ENCODE assay signal across 9 mouse cellular contexts in the genomic region with DNA sequence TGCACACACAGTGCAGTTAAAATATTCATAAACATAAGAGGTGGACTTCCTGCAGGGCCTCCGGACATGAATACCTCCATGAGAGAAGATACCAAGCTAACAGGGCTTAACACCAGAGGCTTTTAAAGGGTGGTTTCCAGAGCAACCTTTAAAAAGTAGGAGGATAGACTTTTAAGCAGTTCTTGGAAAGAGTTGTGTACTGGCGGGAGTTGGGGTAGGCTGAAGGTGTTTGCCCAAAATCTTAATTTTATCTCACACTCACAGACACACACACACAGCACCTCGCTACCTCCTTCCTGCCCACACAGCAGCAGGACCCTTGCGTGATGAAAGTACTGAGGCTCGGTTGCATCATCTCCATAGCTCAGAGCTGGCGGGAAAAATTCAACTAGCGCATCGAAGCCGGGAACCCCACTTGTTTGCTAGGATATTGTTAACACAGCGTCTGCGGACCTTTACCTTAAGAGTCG. TPM values are rescaled to one million over a fixed set of nuclear protein-coding genes. Genes with fewer than 3 reads are reported as not detected.
DNase-seq lines count a peak whose midpoint lies in the region; ATAC-seq lines count a peak whose summit lies in the region.
"Had no signal": no experiment of that assay in that cellular context is flagged by ENCODE, and none has a peak within 500 bp of the region (broad histone marks: within the 10 kb centered on the region; RNA-seq: fewer than 3 reads in every experiment).

No protein-coding gene starts in this region.

- WGBS in forebrain, embryonic 10.5 days, result 14% methylated on average over 12 of the region's 12 CpGs
- 2% methylated on average over 12 of the region's 12 CpGs for WGBS in liver, embryonic 12.5 days (ENCODE audit: insufficient replicate concordance)

- peaks cover 41% of the 10 kb centered on the region for H3K36me3 ChIP-seq in forebrain, embryonic 10.5 days (replicated peaks)
- H3K36me3 ChIP-seq in liver, embryonic 12.5 days, result peaks cover 42% of the 10 kb centered on the region

- H3K27me3 ChIP-seq in forebrain, embryonic 10.5 days (ENCODE audit: poor library complexity, severe bottlenecking), result peaks cover 85% of the 10 kb centered on the region
- H3K27me3 ChIP-seq in liver, embryonic 12.5 days (replicated peaks), result peaks cover 54% of the 10 kb centered on the region

- peak overlapping the region; percentile 82 for H3K9ac ChIP-seq in liver, embryonic 12.5 days

- H3K9me3 ChIP-seq in forebrain, embryonic 10.5 days, result peaks cover 11% of the 10 kb centered on the region; the same call in 1 of the 2 replicates
- no peaks in the 10 kb centered on the region for H3K9me3 ChIP-seq in liver, embryonic 12.5 days (replicated peaks)

- peak overlapping the region; percentile 87 for H3K27ac ChIP-seq in forebrain, embryonic 10.5 days
- H3K27ac ChIP-seq in liver, embryonic 12.5 days, result peak overlapping the region; percentile 85

- peak; percentile 41 for DNase-seq in embryo, embryonic 11 days
- no peak for DNase-seq in embryo, embryonic 10 days (ENCODE audit: low spot score)
- DNase-seq in forebrain, embryonic 10.5 days (ENCODE audit: extremely low spot score, low spot score), result no peak
- no peak for DNase-seq in right cerebral cortex, postnatal 4 days
- DNase-seq in ovary, postnatal 14 days (ENCODE audit: low spot score), result no peak
- DNase-seq in layer of hippocampus, adult 8-10 months (ENCODE audit: low spot score in 2 of 2), result no peak

- ATAC-seq in CD4-positive, CD25-positive, alpha-beta regulatory T cell, adult 4 months, result peak; percentile 64
- ATAC-seq in liver, embryonic 12.5 days, result peak; percentile 72

- peak overlapping the region; percentile 69 for H3K4me3 ChIP-seq in forebrain, embryonic 10.5 days
- peak overlapping the region; percentile 70 for H3K4me3 ChIP-seq in liver, embryonic 12.5 days

- peaks cover 68% of the 10 kb centered on the region for H3K4me1 ChIP-seq in forebrain, embryonic 10.5 days
- H3K4me1 ChIP-seq in liver, embryonic 12.5 days, result peaks cover 70% of the 10 kb centered on the region

- H3K4me2 ChIP-seq in liver, embryonic 12.5 days, result peak overlapping the region; percentile 89

RNA-seq across cellular contexts. Expression of gene Shmt2, which starts 0.6 kb away (rescaled TPM):
- polyA plus RNA-seq in CD4-positive, CD25-positive, alpha-beta regulatory T cell, adult 4 months (2017; shearing (Covaris generic)), result 10 to 100 TPM; 55.4 to 78.3 TPM
- polyA plus RNA-seq in forebrain, embryonic 10.5 days (2016; fragmentation: Nextera tagmentation; extraction: Ambion mirVana), result 124 and 129 TPM in 2 replicates
- 181 and 185 TPM in 2 replicates for polyA plus RNA-seq in liver, embryonic 12.5 days (2016; fragmentation: Nextera tagmentation; extraction: Ambion mirVana)
- total RNA-seq in layer of hippocampus, adult 8-10 months (2022), result 10 to 100 TPM; 21.7 to 31.3 (median 29.1) TPM

RNA-seq across cellular contexts. Expression of gene Ndufa4l2, which starts 6.9 kb away (rescaled TPM):
- not detected for polyA plus RNA-seq in CD4-positive, CD25-positive, alpha-beta regulatory T cell, adult 4 months (2017; shearing (Covaris generic))
- 2.6 and 2.9 TPM in 2 replicates for polyA plus RNA-seq in forebrain, embryonic 10.5 days (2016; fragmentation: Nextera tagmentation; extraction: Ambion mirVana)
- polyA plus RNA-seq in liver, embryonic 12.5 days (2016; fragmentation: Nextera tagmentation; extraction: Ambion mirVana), result 12.9 and 14.8 TPM in 2 replicates
- total RNA-seq in layer of hippocampus, adult 8-10 months (2022), result 1 to 10 TPM; 2.9 to 4.4 (median 3.6) TPM
- total RNA-seq: neutrophil, adult 5-6 weeks had no signal

RNA-seq across cellular contexts. Expression of gene Nxph4, which starts 12.7 kb away (rescaled TPM):
- not detected for polyA plus RNA-seq in CD4-positive, CD25-positive, alpha-beta regulatory T cell, adult 4 months (2017; shearing (Covaris generic))
- polyA plus RNA-seq in forebrain, embryonic 10.5 days (2016; fragmentation: Nextera tagmentation; extraction: Ambion mirVana), result 3.0 and 9.5 TPM in 2 replicates
- 0.10 and 0.23 TPM in 2 replicates for polyA plus RNA-seq in liver, embryonic 12.5 days (2016; fragmentation: Nextera tagmentation; extraction: Ambion mirVana)
- total RNA-seq in layer of hippocampus, adult 8-10 months (2022), result 1 to 10 TPM; 1.9 to 2.7 (median 2.3) TPM
- total RNA-seq: neutrophil, adult 5-6 weeks had no signal

RNA-seq across cellular contexts. Expression of gene Stac3, which starts 20.2 kb away (rescaled TPM):
- polyA plus RNA-seq in CD4-positive, CD25-positive, alpha-beta regulatory T cell, adult 4 months (2017; shearing (Covaris generic)), result 1 to 10 TPM; 1.0 to 1.2 TPM
- 0.30 and 0.41 TPM in 2 replicates for polyA plus RNA-seq in forebrain, embryonic 10.5 days (2016; fragmentation: Nextera tagmentation; extraction: Ambion mirVana)
- polyA plus RNA-seq in liver, embryonic 12.5 days (2016; fragmentation: Nextera tagmentation; extraction: Ambion mirVana), result 0.24 and 0.45 TPM in 2 replicates
- 1 to 10 TPM; 2.1 to 3.5 (median 2.8) TPM for total RNA-seq in layer of hippocampus, adult 8-10 months (2022)
